Mouse (Mus musculus) midbrain, embryonic 16.5 days (tissue): ENCODE measurements around the gene Scrt2. TPM values are rescaled to one million over a fixed set of nuclear protein-coding genes. Genes with fewer than 3 reads are reported as not detected.

ENCODE experiments used
- ATAC-seq: fragments of 200-750 bp; cut with Nextera tagmentation; 2 replicates; pipeline ENCODE4 v1.8.0; 2017; ENCODE audit warnings: moderate TSS enrichment
- H3K27ac ChIP-seq: fragments of 300-500 bp; sonication (generic); 2 replicates; pipeline ENCODE4 v1.5.1; 2014; ENCODE audit warnings: mild to moderate bottlenecking, low read length, mixed read lengths
- H3K27me3 ChIP-seq: fragments of 300-500 bp; sonication (generic); 2 replicates; pipeline ENCODE4 v1.6.1; 2014; ENCODE audit warnings: low read depth, low read length, mixed read lengths; ENCODE audit not compliant: control insufficient read depth, insufficient read depth
- H3K36me3 ChIP-seq: fragments of 300-500 bp; sonication (generic); 2 replicates; pipeline ENCODE4 v1.6.1; 2014; ENCODE audit warnings: mild to moderate bottlenecking, low read length, moderate library complexity, mixed read lengths; ENCODE audit not compliant: control insufficient read depth, insufficient read depth
- H3K4me1 ChIP-seq: fragments of 300-500 bp; sonication (generic); 2 replicates; pipeline ENCODE4 v1.6.1; 2014; ENCODE audit warnings: mild to moderate bottlenecking, low read length, mixed read lengths; ENCODE audit not compliant: control insufficient read depth, insufficient read depth
- H3K4me2 ChIP-seq: fragments of 300-500 bp; sonication (generic); 2 replicates; pipeline ENCODE4 v1.6.1; 2014; ENCODE audit warnings: mild to moderate bottlenecking, low read length, mixed read lengths
- H3K4me3 ChIP-seq: fragments of 300-500 bp; sonication (generic); 2 replicates; pipeline ENCODE4 v1.5.1; 2014; ENCODE audit warnings: low read depth, mild to moderate bottlenecking, low read length, moderate library complexity, mixed read lengths
- H3K9ac ChIP-seq: fragments of 300-500 bp; sonication (generic); 2 replicates; pipeline ENCODE4 v1.6.1; 2014; ENCODE audit warnings: low read depth, low read length, mixed read lengths
- H3K9me3 ChIP-seq: fragments of 300-500 bp; sonication (generic); replicated peaks from 2 replicates; pipeline ENCODE4 v1.6.1; 2014; ENCODE audit warnings: mild to moderate bottlenecking, low read length, mixed read lengths; ENCODE audit not compliant: control insufficient read depth, poor library complexity, severe bottlenecking
- WGBS: fragments of 180-500 bp; shearing (Covaris S2); extraction: QIAGEN DNeasy Blood & Tissue Kit; methylation state at CpG from one replicate; pipeline ENCODE4 v1.1.7; 2014; 5-methylcytosine and 5-hydroxymethylcytosine counted together
- polyA plus RNA-seq: library from polyadenylated mRNA; unstranded; fragments of >200 nt; fragmentation: Nextera tagmentation; extraction: Ambion mirVana; gene quantifications from 2 replicates; pipeline ENCODE4 v1.2.1, GENCODE M21; 2015

The Scrt2 gene
- polyA plus RNA-seq, 1 experiment from 2014 or later, result 5.8 TPM

- no peak for ATAC-seq
- Histone ChIP-seq H3K36me3 (no peaks in the 10 kb centered on the region), H3K27me3 (peaks cover 42% of the 10 kb centered on the region), H3K9ac (peak overlapping the region; percentile 48; the same call in 1 of the 2 replicates), H3K4me2 (peak overlapping the region; percentile 50), H3K4me3 (no peak overlapping the region), H3K27ac (no peak overlapping the region), H3K4me1 (peaks cover 20% of the 10 kb centered on the region), H3K9me3 (no peaks in the 10 kb centered on the region)
- WGBS, result 2% methylated on average over 11 of the region's 11 CpGs
Measured at GRCm38 (mm10) chr2:152142571-152142970, 61.2 kb downstream of the Scrt2 start.

GRCm38 (mm10) chr2:152143279-152144157 lies 62.2 kb downstream of the Scrt2 start, which contains the start of gene Tcf15:
Gene Tcf15 (plus strand): TSS chr2:152143561.
- under 1% methylated on average over 98 of the region's 118 CpGs for WGBS
- Histone ChIP-seq H3K4me1 (peaks cover 20% of the 10 kb centered on the region), H3K27ac (no peak within 1 kb of the TSS), H3K9ac (peak within 1 kb of the TSS; percentile 58), H3K9me3 (no peaks in the 10 kb centered on the region), H3K36me3 (no peaks in the 10 kb centered on the region), H3K4me3 (peak within 1 kb of the TSS; percentile 45), H3K4me2 (peak within 1 kb of the TSS; percentile 67), H3K27me3 (peaks cover 42% of the 10 kb centered on the region)
- peak; percentile 64 for ATAC-seq

GRCm38 (mm10) chr2:152144158-152144450 lies 62.8 kb downstream of the Scrt2 start:
- Histone ChIP-seq H3K27me3 (peaks cover 42% of the 10 kb centered on the region), H3K4me1 (peaks cover 20% of the 10 kb centered on the region), H3K9ac (peak overlapping the region; percentile 58), H3K4me3 (peak overlapping the region; percentile 45), H3K36me3 (no peaks in the 10 kb centered on the region), H3K4me2 (peak overlapping the region; percentile 67), H3K27ac (no peak overlapping the region), H3K9me3 (no peaks in the 10 kb centered on the region)
- WGBS, result 22% methylated on average over 9 of the region's 9 CpGs
- ATAC-seq, result no peak

GRCm38 (mm10) chr2:152144501-152144900 lies 63.2 kb downstream of the Scrt2 start:
- ATAC-seq, result no peak
- Histone ChIP-seq H3K9me3 (no peaks in the 10 kb centered on the region), H3K4me2 (no peak overlapping the region), H3K27ac (no peak overlapping the region), H3K36me3 (no peaks in the 10 kb centered on the region), H3K27me3 (peaks cover 42% of the 10 kb centered on the region), H3K4me1 (peaks cover 20% of the 10 kb centered on the region), H3K4me3 (no peak overlapping the region), H3K9ac (no peak overlapping the region)
- 62% methylated on average over 5 of the region's 5 CpGs for WGBS

Other genes with a start within 250 kb of the Scrt2 start
- 0.20 and 0.51 TPM in 2 replicates for gene Rspo4, start 238.6 kb upstream of the Scrt2 start, polyA plus RNA-seq
- 0.14 and 0.30 TPM in 2 replicates for gene Angpt4, start 170.3 kb upstream of the Scrt2 start, polyA plus RNA-seq
- gene Fam110a, start 101.3 kb upstream of the Scrt2 start, polyA plus RNA-seq, result 57.5 and 59.1 TPM in 2 replicates
- 1.0 and 1.4 TPM in 2 replicates for gene Slc52a3, start 85.0 kb upstream of the Scrt2 start, polyA plus RNA-seq
- 21.8 and 25.4 TPM in 2 replicates for gene Srxn1, start 24.0 kb downstream of the Scrt2 start, polyA plus RNA-seq
- 0.69 and 1.0 TPM in 2 replicates for gene Tcf15, start 62.0 kb downstream of the Scrt2 start, polyA plus RNA-seq
- 107 and 116 TPM in 2 replicates for gene Csnk2a1, start 145.3 kb downstream of the Scrt2 start, polyA plus RNA-seq
- 33.6 and 34.2 TPM in 2 replicates for gene Tbc1d20, start 212.3 kb downstream of the Scrt2 start, polyA plus RNA-seq